Comparison of ENCODE assay signal across 13 mouse cellular contexts in the genomic region with DNA sequence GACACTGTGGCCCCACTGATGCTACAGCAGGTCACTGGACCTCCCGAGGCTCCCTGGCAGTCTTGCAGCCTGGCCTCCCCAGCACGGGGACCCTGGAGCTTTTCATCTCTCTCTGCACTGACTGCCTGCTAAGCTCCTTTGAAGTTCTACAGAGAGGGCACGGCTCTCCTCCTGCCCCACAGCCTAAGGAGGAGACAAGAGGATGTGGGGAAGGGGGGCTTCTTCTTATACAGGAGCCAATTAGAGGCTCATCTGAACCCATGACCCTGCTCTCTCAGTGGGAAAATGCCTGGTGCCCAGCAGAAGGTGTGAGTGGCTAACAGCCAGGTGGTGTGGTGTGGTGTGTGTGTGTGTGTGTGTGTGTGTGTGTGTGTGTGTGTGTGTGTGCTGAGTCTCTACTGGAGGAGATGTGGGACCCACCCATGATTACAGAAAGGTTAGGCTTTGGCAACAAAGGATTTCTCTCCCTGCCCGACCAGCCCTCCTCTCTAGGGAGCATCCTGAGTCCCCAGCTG. TPM values are rescaled to one million over a fixed set of nuclear protein-coding genes. Genes with fewer than 3 reads are reported as not detected.
DNase-seq lines count a peak whose midpoint lies in the region; ATAC-seq and TF ChIP-seq lines count a peak whose summit lies in the region.
"Had no signal": no experiment of that assay in that cellular context is flagged by ENCODE, and none has a peak within 500 bp of the region (broad histone marks: within the 10 kb centered on the region; RNA-seq: fewer than 3 reads in every experiment).

No protein-coding gene starts in this region.

- 5% methylated on average over 4 of the region's 4 CpGs for WGBS in forebrain, embryonic 10.5 days
- 8% methylated on average over 4 of the region's 4 CpGs for WGBS in forebrain, embryonic 11.5 days
- 9% methylated on average over 4 of the region's 4 CpGs for whole genome bisulfite sequencing in forebrain, embryonic 12.5 days
- WGBS in hindbrain, embryonic 16.5 days = 4% methylated on average over 4 of the region's 4 CpGs
- 7% methylated on average over 4 of the region's 4 CpGs for WGBS in midbrain, postnatal 0 days
- WGBS in heart, embryonic 11.5 days (ENCODE audit: insufficient replicate concordance) = 24% methylated on average over 4 of the region's 4 CpGs

- no peaks in the 10 kb centered on the region for H3K36me3 ChIP-seq in forebrain, embryonic 10.5 days (replicated peaks)
- no peaks in the 10 kb centered on the region for H3K36me3 ChIP-seq in forebrain, embryonic 11.5 days (ENCODE audit: control insufficient read depth, insufficient read depth, low read length)
- no peaks in the 10 kb centered on the region for H3K36me3 ChIP-seq in forebrain, embryonic 12.5 days (replicated peaks)
- H3K36me3 ChIP-seq in hindbrain, embryonic 16.5 days (ENCODE audit: control insufficient read depth, insufficient read depth, low read length) = no peaks in the 10 kb centered on the region
- no peaks in the 10 kb centered on the region for H3K36me3 ChIP-seq in midbrain, postnatal 0 days (ENCODE audit: insufficient read depth, low read length)
- H3K36me3 ChIP-seq in heart, embryonic 11.5 days (ENCODE audit: control insufficient read depth, insufficient read depth, low read length) = no peaks in the 10 kb centered on the region
- H3K36me3 ChIP-seq: liver, embryonic 15.5 days had no signal

- ATAC-seq in forebrain, embryonic 11.5 days (replicated peaks; ENCODE audit: low FRiP score) = no peak
- peak; percentile 15; the same call in 1 of the 2 replicates for ATAC-seq in forebrain, embryonic 12.5 days (ENCODE audit: low FRiP score)
- ATAC-seq in hindbrain, embryonic 16.5 days = peak; percentile 48
- ATAC-seq in midbrain, postnatal 0 days (ENCODE audit: low FRiP score) = no peak
- no peak for ATAC-seq in heart, embryonic 11.5 days (replicated peaks; ENCODE audit: insufficient number of reproducible peaks, low FRiP score, low TSS enrichment)

- H3K27me3 ChIP-seq in forebrain, embryonic 10.5 days (ENCODE audit: poor library complexity, severe bottlenecking) = peaks cover 19% of the 10 kb centered on the region
- H3K27me3 ChIP-seq in forebrain, embryonic 11.5 days (ENCODE audit: control insufficient read depth, insufficient read depth, low read length) = peaks cover under 1% of the 10 kb centered on the region; the same call in 1 of the 2 replicates
- peaks cover 33% of the 10 kb centered on the region for H3K27me3 ChIP-seq in forebrain, embryonic 12.5 days
- H3K27me3 ChIP-seq in hindbrain, embryonic 16.5 days (replicated peaks; ENCODE audit: control insufficient read depth, insufficient read depth, low read length) = no peaks in the 10 kb centered on the region; the same call in 1 of the 2 replicates
- H3K27me3 ChIP-seq in midbrain, postnatal 0 days (ENCODE audit: insufficient read depth, low read length) = no peaks in the 10 kb centered on the region
- H3K27me3 ChIP-seq in heart, embryonic 11.5 days (ENCODE audit: control insufficient read depth, insufficient read depth, low read length) = peaks cover 30% of the 10 kb centered on the region

- no peak overlapping the region for H3K4me3 ChIP-seq in forebrain, embryonic 10.5 days
- H3K4me3 ChIP-seq in forebrain, embryonic 11.5 days (ENCODE audit: low read depth, low read length) = no peak overlapping the region
- no peak overlapping the region for H3K4me3 ChIP-seq in forebrain, embryonic 12.5 days (replicated peaks)
- H3K4me3 ChIP-seq in hindbrain, embryonic 16.5 days (ENCODE audit: low read length) = no peak overlapping the region
- H3K4me3 ChIP-seq in midbrain, postnatal 0 days (ENCODE audit: low read depth, low read length) = no peak overlapping the region
- H3K4me3 ChIP-seq in heart, embryonic 11.5 days (ENCODE audit: low read depth, low read length) = no peak overlapping the region
- H3K4me3 ChIP-seq: liver, embryonic 15.5 days had no signal

- peaks cover 37% of the 10 kb centered on the region for H3K4me1 ChIP-seq in forebrain, embryonic 10.5 days
- H3K4me1 ChIP-seq in forebrain, embryonic 11.5 days (replicated peaks; ENCODE audit: control insufficient read depth, insufficient read depth, low read length) = peaks cover 4% of the 10 kb centered on the region
- peaks cover 42% of the 10 kb centered on the region for H3K4me1 ChIP-seq in forebrain, embryonic 12.5 days
- peaks cover 15% of the 10 kb centered on the region for H3K4me1 ChIP-seq in hindbrain, embryonic 16.5 days (ENCODE audit: control insufficient read depth, insufficient read depth, low read depth, low read length)
- H3K4me1 ChIP-seq in midbrain, postnatal 0 days (ENCODE audit: insufficient read depth, low read length) = peaks cover 4% of the 10 kb centered on the region; the same call in 1 of the 2 replicates
- H3K4me1 ChIP-seq in heart, embryonic 11.5 days (ENCODE audit: control insufficient read depth, insufficient read depth, low read length) = peaks cover 1% of the 10 kb centered on the region
- H3K4me1 ChIP-seq: liver, embryonic 15.5 days had no signal

- DNase-seq in forebrain, embryonic 10.5 days (ENCODE audit: extremely low spot score, low spot score) = no peak
- no peak for DNase-seq in forebrain, embryonic 11.5 days (ENCODE audit: low spot score)
- no peak for DNase-seq in midbrain, postnatal 0 days (ENCODE audit: low spot score)
- no peak for DNase-seq in left cerebral cortex, postnatal 10 days (ENCODE audit: extremely low spot score in 1 of 2, low spot score in 2 of 2)
- no peak for DNase-seq in heart, adult 9 months (ENCODE audit: low spot score in 2 of 2)
- DNase-seq: heart, adult 18-20 months had no signal

- H3K9me3 ChIP-seq in forebrain, embryonic 10.5 days = no peaks in the 10 kb centered on the region
- no peaks in the 10 kb centered on the region for H3K9me3 ChIP-seq in forebrain, embryonic 11.5 days (ENCODE audit: control insufficient read depth, low read length)
- no peaks in the 10 kb centered on the region for H3K9me3 ChIP-seq in forebrain, embryonic 12.5 days
- no peaks in the 10 kb centered on the region for H3K9me3 ChIP-seq in hindbrain, embryonic 16.5 days (ENCODE audit: control insufficient read depth, low read length)
- H3K9me3 ChIP-seq in midbrain, postnatal 0 days (ENCODE audit: low read length) = no peaks in the 10 kb centered on the region
- no peaks in the 10 kb centered on the region for H3K9me3 ChIP-seq in heart, embryonic 11.5 days (replicated peaks; ENCODE audit: control insufficient read depth, low read length)
- H3K9me3 ChIP-seq: liver, embryonic 15.5 days had no signal

- H3K9ac ChIP-seq in forebrain, embryonic 11.5 days (ENCODE audit: low read length) = no peak overlapping the region
- H3K9ac ChIP-seq in forebrain, embryonic 12.5 days = peak overlapping the region; percentile 36; the same call in 1 of the 2 replicates
- H3K9ac ChIP-seq in hindbrain, embryonic 16.5 days (ENCODE audit: low read depth, low read length) = no peak overlapping the region
- 0 out of 2 replicates have a peak overlapping the region, but pooled peaks have one; percentile 8 for H3K9ac ChIP-seq in midbrain, postnatal 0 days (replicated peaks; ENCODE audit: low read length, poor library complexity, severe bottlenecking)
- H3K9ac ChIP-seq in heart, embryonic 11.5 days (ENCODE audit: low read depth, low read length) = no peak overlapping the region
- H3K9ac ChIP-seq: liver, embryonic 15.5 days had no signal

- no peak for TF ChIP-seq CTCF in midbrain, postnatal 0 days (IDR thresholded peaks at IDR 0.05)

- peak overlapping the region; percentile 44; the same call in 1 of the 2 replicates for H3K27ac ChIP-seq in forebrain, embryonic 10.5 days
- no peak overlapping the region for H3K27ac ChIP-seq in forebrain, embryonic 11.5 days (ENCODE audit: low read depth, low read length)
- H3K27ac ChIP-seq in forebrain, embryonic 12.5 days = peak overlapping the region; percentile 71
- H3K27ac ChIP-seq in hindbrain, embryonic 16.5 days (ENCODE audit: low read depth, low read length) = no peak overlapping the region; the same call in 1 of the 2 replicates
- H3K27ac ChIP-seq in midbrain, postnatal 0 days (ENCODE audit: low read depth, low read length) = no peak overlapping the region; the same call in 1 of the 2 replicates
- no peak overlapping the region for H3K27ac ChIP-seq in heart, embryonic 11.5 days (ENCODE audit: low read depth, low read length)
- H3K27ac ChIP-seq: liver, embryonic 15.5 days had no signal

- H3K4me2 ChIP-seq in forebrain, embryonic 11.5 days (ENCODE audit: low read depth, low read length, severe bottlenecking) = no peak overlapping the region
- H3K4me2 ChIP-seq in forebrain, embryonic 12.5 days = peak overlapping the region; percentile 31
- H3K4me2 ChIP-seq in hindbrain, embryonic 16.5 days (ENCODE audit: low read length) = no peak overlapping the region
- no peak overlapping the region for H3K4me2 ChIP-seq in midbrain, postnatal 0 days (ENCODE audit: low read depth, low read length, poor library complexity, severe bottlenecking)
- H3K4me2 ChIP-seq in heart, embryonic 11.5 days = no peak overlapping the region
- H3K4me2 ChIP-seq: liver, embryonic 15.5 days had no signal

- intact Hi-C loops in left cerebral cortex, postnatal 10 days (cut with DNase I) = no loop called here

RNA-seq across cellular contexts. Expression of gene Fibcd1, which starts 17.4 kb away (rescaled TPM):
- 0.07 and 0.19 TPM in 2 replicates for polyA plus RNA-seq in forebrain, embryonic 10.5 days (2016; fragmentation: Nextera tagmentation; extraction: Ambion mirVana)
- 0.24 and 0.39 TPM in 2 replicates for polyA plus RNA-seq in forebrain, embryonic 11.5 days (2014; fragmentation: Nextera tagmentation; extraction: Ambion mirVana)
- 1.1 and 1.2 TPM in 2 replicates for polyA plus RNA-seq in forebrain, embryonic 12.5 days (2016; fragmentation: Nextera tagmentation; extraction: Ambion mirVana)
- polyA plus RNA-seq in hindbrain, embryonic 16.5 days (2015; fragmentation: Nextera tagmentation; extraction: Ambion mirVana) = 7.1 and 8.6 TPM in 2 replicates
- 46.1 and 48.5 TPM in 2 replicates for total RNA-seq in midbrain, postnatal 0 days (2014; rRNA removed)
- 19.4 and 21.0 TPM in 2 replicates for polyA plus RNA-seq in midbrain, postnatal 0 days (2015; fragmentation: Nextera tagmentation; extraction: Ambion mirVana)
- total RNA-seq in left cerebral cortex, postnatal 10 days (2021) = 10 to 100 TPM in 1 of 2 experiments, 1 to 10 TPM in 1; 7.0 to 13.3 TPM
- 0.06 TPM in 1 of 2 replicates, not detected in the other for polyA plus RNA-seq in heart, embryonic 11.5 days (2014; fragmentation: Nextera tagmentation; extraction: Ambion mirVana)
- total RNA-seq: heart, adult 18-20 months; heart, postnatal 4 days had no signal
- polyA plus RNA-seq: liver, embryonic 15.5 days had no signal

RNA-seq across cellular contexts. Expression of gene Qrfp, which starts 18.0 kb away (rescaled TPM):
- polyA plus RNA-seq in forebrain, embryonic 10.5 days (2016; fragmentation: Nextera tagmentation; extraction: Ambion mirVana) = 0.09 and 0.14 TPM in 2 replicates
- polyA plus RNA-seq in forebrain, embryonic 11.5 days (2014; fragmentation: Nextera tagmentation; extraction: Ambion mirVana) = 0.16 and 0.24 TPM in 2 replicates
- polyA plus RNA-seq in forebrain, embryonic 12.5 days (2016; fragmentation: Nextera tagmentation; extraction: Ambion mirVana) = 0.06 TPM in 1 of 2 replicates, not detected in the other
- 0.09 TPM in 1 of 2 replicates, not detected in the other for polyA plus RNA-seq in hindbrain, embryonic 16.5 days (2015; fragmentation: Nextera tagmentation; extraction: Ambion mirVana)
- 0.19 TPM in 1 of 2 replicates, not detected in the other for total RNA-seq in midbrain, postnatal 0 days (2014; rRNA removed)
- 0.07 and 0.20 TPM in 2 replicates for polyA plus RNA-seq in midbrain, postnatal 0 days (2015; fragmentation: Nextera tagmentation; extraction: Ambion mirVana)
- not detected for total RNA-seq in left cerebral cortex, postnatal 10 days (2021)
- not detected in 2 replicates for polyA plus RNA-seq in heart, embryonic 11.5 days (2014; fragmentation: Nextera tagmentation; extraction: Ambion mirVana)
- total RNA-seq: heart, postnatal 4 days; layer of hippocampus, adult 18-20 months; left cerebral cortex, postnatal 36 days had no signal

RNA-seq across cellular contexts. Expression of gene Lamc3, which starts 58.7 kb away (rescaled TPM):
- 4.9 and 6.8 TPM in 2 replicates for polyA plus RNA-seq in forebrain, embryonic 10.5 days (2016; fragmentation: Nextera tagmentation; extraction: Ambion mirVana)
- polyA plus RNA-seq in forebrain, embryonic 11.5 days (2014; fragmentation: Nextera tagmentation; extraction: Ambion mirVana) = 6.1 and 6.3 TPM in 2 replicates
- 5.2 and 5.6 TPM in 2 replicates for polyA plus RNA-seq in forebrain, embryonic 12.5 days (2016; fragmentation: Nextera tagmentation; extraction: Ambion mirVana)
- polyA plus RNA-seq in hindbrain, embryonic 16.5 days (2015; fragmentation: Nextera tagmentation; extraction: Ambion mirVana) = 3.2 and 5.8 TPM in 2 replicates
- 11.3 and 12.9 TPM in 2 replicates for total RNA-seq in midbrain, postnatal 0 days (2014; rRNA removed)
- 2.3 and 2.5 TPM in 2 replicates for polyA plus RNA-seq in midbrain, postnatal 0 days (2015; fragmentation: Nextera tagmentation; extraction: Ambion mirVana)
- 1 to 10 TPM; 8.8 to 9.2 TPM for total RNA-seq in left cerebral cortex, postnatal 10 days (2021)
- polyA plus RNA-seq in heart, embryonic 11.5 days (2014; fragmentation: Nextera tagmentation; extraction: Ambion mirVana) = 1.0 and 1.5 TPM in 2 replicates
- polyA plus RNA-seq: liver, embryonic 15.5 days had no signal

Comparison
In these comparisons a context has a peak if more than half of its experiments do, and no peak if none do; other contexts are left out.
1. H3K27ac ChIP-seq: peak in forebrain, embryonic 10.5 days (single experiment) and forebrain, embryonic 12.5 days (single experiment); none in forebrain, embryonic 11.5 days (single experiment), hindbrain, embryonic 16.5 days (single experiment), midbrain, postnatal 0 days (single experiment) and heart, embryonic 11.5 days (single experiment).
2. ATAC-seq: peak in forebrain, embryonic 12.5 days (single experiment) and hindbrain, embryonic 16.5 days (single experiment); none in forebrain, embryonic 11.5 days (single experiment), midbrain, postnatal 0 days (single experiment) and heart, embryonic 11.5 days (single experiment).
3. H3K9ac ChIP-seq: peak in forebrain, embryonic 12.5 days (single experiment) and midbrain, postnatal 0 days (single experiment); none in forebrain, embryonic 11.5 days (single experiment), hindbrain, embryonic 16.5 days (single experiment) and heart, embryonic 11.5 days (single experiment).